Mouse (Mus musculus) heart, adult 18-20 months (tissue): ENCODE data around the gene Ugt1a10. TPM values are rescaled to one million over a fixed set of nuclear protein-coding genes. Genes with fewer than 3 reads are reported as not detected.

Experiments
- DNase-seq, 2 experiments: peaks; one replicate each; pipeline ENCODE4 v3.0.0; 2021 to 2022; ENCODE audit warnings: mixed read lengths in 1 of 2
- total RNA-seq, 2 experiments: library from RNA; stranded (reverse); gene quantifications; 2 replicates each; pipeline ENCODE4 v1.2.3; 2021

Gene Ugt1a10
- total RNA-seq, 2 experiments from 2014 or later, result not detected

DNA sequence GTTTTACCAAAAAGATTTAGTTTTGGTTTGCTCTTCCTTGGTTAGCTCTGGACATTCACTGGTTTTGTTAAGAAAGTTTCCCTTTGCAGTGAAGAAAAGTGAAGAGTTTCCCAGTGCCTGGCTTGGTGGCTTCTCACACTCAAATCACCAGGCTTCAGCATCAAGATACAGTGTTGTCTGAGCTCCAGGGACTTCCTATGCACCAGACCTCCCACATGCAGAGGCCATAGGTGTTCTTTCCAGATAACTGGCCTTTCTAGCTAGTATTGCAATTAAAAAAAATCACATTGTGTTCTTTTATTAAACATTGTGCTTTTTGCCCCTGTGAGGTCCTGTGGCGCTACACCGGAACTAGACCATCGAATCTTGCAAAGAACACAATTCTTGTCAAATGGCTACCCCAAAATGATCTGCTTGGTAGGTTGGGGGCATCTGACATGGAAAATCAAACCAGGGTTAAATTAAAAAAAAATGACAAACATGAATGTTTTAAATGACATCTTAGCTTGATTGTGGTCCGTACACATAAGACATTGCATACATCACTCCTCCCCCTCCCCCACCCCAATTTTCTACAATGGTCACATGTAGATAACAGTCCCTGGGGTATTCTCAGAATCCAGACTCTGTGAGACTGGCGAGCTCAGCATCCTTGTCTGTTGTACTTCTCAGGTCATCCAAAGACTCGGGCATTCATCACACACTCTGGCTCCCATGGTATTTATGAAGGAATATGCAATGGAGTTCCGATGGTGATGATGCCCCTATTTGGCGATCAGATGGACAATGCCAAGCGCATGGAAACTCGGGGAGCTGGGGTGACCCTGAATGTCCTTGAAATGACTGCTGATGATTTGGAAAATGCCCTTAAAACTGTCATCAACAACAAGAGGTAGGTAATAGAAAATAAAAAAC lies 160.5 kb downstream of the Ugt1a10 start:
- peak in 1 of 2 experiments; percentile 1 for DNase-seq

GRCm38 (mm10) chr1:88216551-88216950 lies 161.4 kb downstream of the Ugt1a10 start:
- DNase-seq, result no peak

DNA sequence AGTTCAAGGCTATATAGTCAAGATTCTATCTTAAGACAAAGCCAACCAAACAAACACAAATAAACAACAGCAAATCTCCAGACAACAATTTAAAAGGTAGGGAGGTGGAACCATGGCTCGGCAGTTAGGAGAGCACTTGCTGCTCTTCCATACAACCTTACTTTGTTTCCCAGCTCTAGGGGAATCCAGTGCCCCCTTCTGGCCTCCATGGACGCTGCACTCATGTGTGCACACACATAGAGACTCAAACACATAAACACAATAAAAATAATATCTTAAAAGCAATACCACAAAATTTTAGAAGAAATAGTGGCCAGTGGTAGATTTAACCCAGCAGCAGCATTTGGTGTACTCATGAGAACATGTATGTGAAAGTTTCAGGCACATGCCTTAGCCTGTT lies 162.0 kb downstream of the Ugt1a10 start:
- no peak for DNase-seq

DNA sequence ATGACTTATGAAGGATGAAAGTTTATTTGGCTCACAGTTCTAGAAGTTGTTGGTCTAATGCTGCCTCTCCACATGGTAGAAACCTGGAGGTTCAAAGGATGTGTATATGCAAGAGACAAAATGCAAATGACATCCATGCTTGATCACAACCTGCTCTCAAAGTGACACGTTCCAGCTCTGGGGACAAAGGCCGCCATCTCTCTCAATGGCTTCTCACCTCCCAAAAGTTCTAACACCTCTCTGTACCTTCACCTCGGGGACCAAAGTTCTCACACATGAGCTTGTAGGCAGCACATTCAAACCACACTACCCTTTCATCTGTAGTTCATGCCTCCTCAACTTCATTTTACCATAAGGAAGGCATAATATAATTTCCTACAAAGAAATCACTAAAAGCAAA lies 162.4 kb downstream of the Ugt1a10 start:
- no peak for DNase-seq

- peak in 1 of 2 experiments; percentile 14 for DNase-seq
Observed at GRCm38 (mm10) chr1:88218051-88218450, 162.9 kb downstream of the Ugt1a10 start.

GRCm38 (mm10) chr1:88218591-88218990 lies 163.4 kb downstream of the Ugt1a10 start:
- no peak for DNase-seq

DNA sequence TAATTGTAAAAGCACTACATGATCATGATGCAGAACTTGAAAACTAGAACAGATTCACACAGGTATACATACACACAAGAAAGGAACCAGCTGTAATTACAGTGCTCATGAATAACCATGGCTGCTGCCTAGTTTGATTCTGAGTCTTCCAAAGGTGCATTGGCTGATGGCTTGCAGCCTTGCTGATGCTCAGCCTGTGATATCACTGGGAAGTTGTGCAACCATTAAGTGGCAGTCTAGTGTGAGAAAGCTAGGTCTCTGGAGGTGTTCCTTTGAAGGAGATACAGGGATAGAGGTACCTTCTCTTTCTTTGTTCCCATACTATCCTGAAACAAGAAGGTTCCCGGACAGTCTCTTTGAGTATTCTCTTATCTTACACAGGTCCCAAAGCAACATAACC lies 163.9 kb downstream of the Ugt1a10 start:
- peak in 1 of 2 experiments; percentile 3 for DNase-seq

DNA sequence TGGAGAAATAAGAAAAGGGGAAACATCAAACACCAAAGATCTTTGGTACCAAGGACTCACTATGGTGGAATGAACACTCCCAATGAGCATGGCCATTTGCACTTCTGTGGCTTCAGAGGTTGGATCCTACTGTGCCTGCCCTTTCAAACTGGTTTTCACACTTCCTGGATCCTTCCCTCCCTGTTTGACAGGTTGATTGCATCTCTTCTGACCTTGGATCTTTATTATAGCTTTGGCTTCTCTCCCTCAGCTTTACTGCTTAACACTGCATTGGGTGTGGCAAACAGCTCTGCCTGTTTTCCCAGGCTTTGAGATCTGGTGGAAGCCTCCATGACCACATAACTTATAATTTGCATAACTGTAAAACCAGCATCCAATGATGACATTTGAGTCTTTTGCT lies 165.1 kb downstream of the Ugt1a10 start:
- DNase-seq, result peak in 1 of 2 experiments; percentile 4

DNA sequence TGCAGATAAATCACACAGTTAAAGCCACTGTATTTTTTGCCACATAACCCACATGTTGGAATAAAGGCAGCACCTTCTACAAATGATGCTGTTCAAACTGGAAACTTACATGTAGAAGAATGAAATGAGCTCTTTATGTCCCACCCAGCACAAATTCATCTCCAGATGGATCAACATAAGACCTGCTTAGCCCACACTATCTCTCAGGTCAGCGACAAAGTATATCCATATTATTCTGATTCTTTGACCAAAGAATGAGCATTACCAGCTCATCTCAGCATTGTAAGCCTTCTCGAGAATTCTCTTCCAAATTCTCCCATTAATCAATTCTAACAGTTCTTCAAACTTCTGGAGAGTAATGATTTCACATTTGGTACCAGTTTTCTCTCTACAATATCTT lies 167.0 kb downstream of the Ugt1a10 start:
- no peak for DNase-seq

- DNase-seq, result peak; percentile 4 to 13
Observed at GRCm38 (mm10) chr1:88223011-88223515, 167.9 kb downstream of the Ugt1a10 start.

DNA sequence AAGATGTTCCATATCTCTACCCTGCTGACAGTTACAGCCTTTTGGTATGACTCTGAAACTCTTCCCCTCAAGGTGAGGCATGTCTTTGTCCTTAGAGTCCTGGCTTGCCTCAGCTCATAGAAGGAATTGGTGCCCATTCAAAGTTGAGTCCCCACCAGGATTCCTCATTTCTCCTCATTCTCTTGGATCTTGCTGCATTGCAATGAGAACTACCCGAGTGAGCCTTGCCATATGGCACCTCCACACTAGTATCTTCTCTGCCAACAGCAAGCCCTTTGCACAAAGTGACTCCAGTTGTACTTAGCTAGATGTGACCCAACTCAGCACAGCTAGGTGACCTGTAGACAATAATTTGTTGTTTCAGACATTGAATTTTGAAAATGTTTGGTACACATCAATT lies 168.4 kb downstream of the Ugt1a10 start:
- peak; percentile 9 to 17 for DNase-seq

DNA sequence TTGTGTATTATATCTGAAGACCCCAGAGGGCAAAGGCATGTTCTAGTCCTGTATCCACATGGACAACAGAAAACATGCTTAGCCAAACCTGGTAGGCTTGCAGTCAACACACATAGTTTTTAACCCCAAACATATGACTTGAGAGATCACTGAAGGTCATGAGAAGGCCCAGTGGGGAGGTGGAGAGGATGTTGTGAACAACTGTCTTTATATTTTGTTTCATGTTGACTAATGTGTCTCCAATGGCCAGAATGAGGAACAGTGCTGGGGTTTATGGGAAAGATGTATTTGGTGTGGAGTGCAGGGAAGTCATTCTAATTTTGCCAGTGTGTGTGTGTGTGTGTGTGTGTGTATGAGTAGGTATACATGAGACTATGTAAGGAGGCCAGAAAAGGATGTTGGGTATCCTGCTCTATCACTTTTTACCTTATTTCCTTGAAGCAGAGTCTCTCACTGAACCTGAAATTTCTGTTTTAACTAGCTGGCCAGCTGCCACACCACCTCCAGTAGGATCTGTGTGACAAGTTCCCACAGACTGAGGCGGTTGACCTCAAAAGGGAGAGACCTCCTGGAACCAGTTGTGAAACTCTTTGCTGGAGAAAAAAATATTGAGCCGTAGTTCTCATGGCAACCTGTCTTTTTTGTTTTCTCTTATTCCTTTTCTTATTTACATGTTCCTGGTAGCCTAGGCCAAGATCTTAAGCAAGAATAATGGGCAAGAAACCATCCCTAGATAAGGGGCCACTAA lies 169.0 kb downstream of the Ugt1a10 start:
- DNase-seq, result peak; percentile 29 to 49

DNA sequence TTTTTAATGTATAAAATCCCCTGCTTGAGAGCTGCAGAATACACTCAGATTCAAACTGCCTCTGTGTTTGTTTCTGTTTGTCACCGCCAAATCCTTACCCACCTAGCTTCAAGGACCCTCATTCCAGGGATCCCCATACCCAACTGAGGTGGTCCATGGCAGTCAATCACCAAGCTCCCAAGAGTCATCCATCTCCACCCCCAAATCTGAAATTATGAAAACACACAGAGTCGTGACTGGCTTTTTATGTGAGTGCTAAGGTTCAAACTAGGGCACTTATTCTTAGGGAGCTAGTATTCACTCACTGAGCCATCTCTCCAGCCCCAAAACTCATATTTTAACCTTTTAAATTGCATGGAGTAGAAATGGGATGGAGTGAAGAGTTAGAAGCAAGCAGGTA lies 170.1 kb downstream of the Ugt1a10 start:
- DNase-seq, result peak in 1 of 2 experiments; percentile 14

DNA sequence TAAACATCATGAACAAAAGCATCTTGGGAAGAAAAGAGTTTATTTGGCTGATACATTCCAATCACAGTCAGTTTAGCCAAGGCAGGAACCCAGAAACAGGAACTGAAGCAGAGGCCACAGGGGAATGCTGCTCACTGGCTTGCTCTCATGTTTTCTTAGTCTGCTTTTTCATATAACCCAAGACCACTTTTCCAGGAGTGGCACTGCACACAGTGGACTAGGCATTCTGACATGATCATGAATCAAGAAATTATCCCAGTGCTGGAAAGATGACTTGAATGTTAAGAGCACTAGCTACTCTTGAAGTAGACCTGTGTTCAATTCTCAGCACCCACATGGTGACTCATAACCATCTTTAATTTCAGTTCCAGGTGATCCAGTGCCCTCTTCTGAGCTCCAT lies 170.6 kb downstream of the Ugt1a10 start:
- DNase-seq, result peak; percentile 3 to 14

GRCm38 (mm10) chr1:88226670-88227379 lies 171.6 kb downstream of the Ugt1a10 start, which contains the start of gene Mroh2a:
Mroh2a (plus strand) TSS chr1:88226986.
- DNase-seq, result peak; percentile 45 to 78

DNA sequence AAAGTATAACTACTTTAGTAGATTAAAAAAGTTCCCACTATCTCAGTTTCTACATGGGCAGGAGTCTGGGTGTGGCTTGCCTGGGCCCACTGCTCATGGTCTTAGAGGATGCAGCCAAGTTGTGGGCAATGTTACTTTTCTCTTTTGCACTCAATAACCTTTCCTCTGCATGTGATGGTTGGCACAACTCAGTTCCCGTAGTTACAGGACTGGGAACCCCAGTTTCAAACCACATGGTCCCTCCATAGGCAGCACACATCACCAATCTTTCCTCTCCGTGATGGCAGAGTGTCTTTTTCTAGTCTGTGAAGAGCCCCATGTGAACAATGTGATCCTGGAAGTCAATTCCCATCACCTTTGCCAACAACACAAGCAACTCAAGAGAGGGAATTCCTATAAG lies 172.3 kb downstream of the Ugt1a10 start:
- peak; percentile 22 to 24 for DNase-seq

- DNase-seq, result peak; percentile 6 to 16
Observed at GRCm38 (mm10) chr1:88228121-88228520, 172.9 kb downstream of the Ugt1a10 start.

GRCm38 (mm10) chr1:88229566-88229965 lies 174.4 kb downstream of the Ugt1a10 start:
- no peak for DNase-seq

- DNase-seq, result no peak
Observed at GRCm38 (mm10) chr1:88229986-88230385, 174.8 kb downstream of the Ugt1a10 start.

- DNase-seq, result no peak
Observed at GRCm38 (mm10) chr1:88230421-88230820, 175.2 kb downstream of the Ugt1a10 start.

DNA sequence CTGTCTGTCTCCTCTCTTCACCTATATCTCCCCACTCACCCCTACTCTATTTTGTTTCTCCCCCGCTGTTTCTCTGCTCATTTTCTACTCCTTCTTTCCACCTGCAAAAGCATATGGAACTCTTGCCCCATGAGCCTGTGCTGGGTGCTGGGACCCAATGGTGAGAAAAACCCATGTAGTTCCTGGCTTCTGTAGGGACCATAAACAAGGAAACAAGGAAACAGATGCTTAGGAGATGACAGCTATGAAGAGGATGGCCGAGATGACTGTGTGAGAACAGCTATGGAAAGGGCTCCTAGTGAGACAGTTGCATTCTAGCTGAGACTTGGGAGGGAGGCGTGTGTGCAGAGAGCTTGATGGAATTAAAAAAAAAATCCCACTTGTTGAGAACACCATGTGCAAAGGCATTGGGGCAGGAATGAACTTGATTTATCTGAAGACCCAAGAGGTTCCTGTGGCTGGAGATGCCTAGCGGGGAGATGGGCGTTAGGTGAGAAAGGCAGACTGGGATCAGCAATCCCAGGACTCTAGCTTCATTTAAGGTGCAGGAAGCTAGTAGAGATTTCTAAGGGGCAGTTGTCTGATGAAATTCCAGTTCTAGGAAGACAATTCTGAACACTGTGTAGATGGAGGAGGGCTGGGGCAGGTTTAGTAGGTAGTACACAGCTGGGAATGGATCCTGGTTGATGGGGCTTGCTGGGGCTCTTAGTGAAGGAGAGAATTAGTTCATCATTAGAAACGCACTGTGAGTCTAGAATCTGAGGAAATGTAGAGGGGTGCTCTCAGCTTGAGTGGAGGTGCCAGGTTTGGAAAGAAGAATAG lies 176.0 kb downstream of the Ugt1a10 start:
- DNase-seq, result no peak
